Mouse (Mus musculus) liver, embryonic 14.5 days (tissue): Measurements from ENCODE around the gene Slc27a1.

Experiments
- CTCF ChIP-seq: IDR thresholded peaks from 2 replicates; pipeline ENCODE4 v1.5.1; 2016; ENCODE audit warnings: antibody characterized with exemption, low read depth, control low read depth
- EP300 ChIP-seq: IDR thresholded peaks from 2 replicates; pipeline ENCODE4 v1.6.1; 2016; ENCODE audit warnings: antibody characterized with exemption, low read depth

- TF ChIP-seq CTCF (no peak), EP300 (no peak)
Measured at GRCm38 (mm10) chr8:71550754-71551153, 17.9 kb upstream of the Slc27a1 start.
